Mouse (Mus musculus) hindbrain, postnatal 0 days (tissue): Measurements from ENCODE around the gene Ly6g6f. TPM values are rescaled to one million over a fixed set of nuclear protein-coding genes. Genes with fewer than 3 reads are reported as not detected.

ENCODE experiments used
- ATAC-seq: fragments of 200-750 bp; cut with Nextera tagmentation; 2 replicates; pipeline ENCODE4 v1.8.0; 2017; ENCODE audit warnings: mild to moderate bottlenecking, moderate TSS enrichment, moderate library complexity
- DNase-seq: peaks from one replicate; pipeline ENCODE4 v3.0.0-alpha.2; 2015; ENCODE audit warnings: low spot score
- H3K27ac ChIP-seq: fragments of 300-500 bp; sonication (generic); 2 replicates; pipeline ENCODE4 v1.5.1; 2014; ENCODE audit warnings: mild to moderate bottlenecking
- H3K27me3 ChIP-seq: fragments of 300-500 bp; sonication (generic); 2 replicates; pipeline ENCODE4 v1.6.1; 2014; ENCODE audit warnings: low read length, mixed read lengths; ENCODE audit not compliant: insufficient read depth
- H3K36me3 ChIP-seq: fragments of 300-500 bp; sonication (generic); 2 replicates; pipeline ENCODE4 v1.6.1; 2014; ENCODE audit warnings: low read length, mixed read lengths; ENCODE audit not compliant: insufficient read depth
- H3K4me1 ChIP-seq: fragments of 300-500 bp; sonication (generic); 2 replicates; pipeline ENCODE4 v1.6.1; 2014; ENCODE audit warnings: antibody characterized with exemption, low read length, mixed read lengths; ENCODE audit not compliant: insufficient read depth
- H3K4me2 ChIP-seq: fragments of 300-500 bp; sonication (generic); 2 replicates; pipeline ENCODE4 v1.6.1; 2014; ENCODE audit warnings: low read depth, mild to moderate bottlenecking, low read length, moderate library complexity, mixed read lengths
- H3K4me3 ChIP-seq: fragments of 300-500 bp; sonication (generic); 2 replicates; pipeline ENCODE4 v1.5.1; 2014; ENCODE audit warnings: low read length
- H3K9ac ChIP-seq: fragments of 300-500 bp; sonication (generic); replicated peaks from 2 replicates; pipeline ENCODE4 v1.6.1; 2014; ENCODE audit warnings: mild to moderate bottlenecking, low read length, moderate library complexity, mixed read lengths
- H3K9me3 ChIP-seq: fragments of 300-500 bp; sonication (generic); 2 replicates; pipeline ENCODE4 v1.6.1; 2016; ENCODE audit warnings: low read length, mixed read lengths
- CTCF ChIP-seq: IDR thresholded peaks from 2 replicates; pipeline ENCODE4 v1.5.1; 2016; ENCODE audit warnings: antibody characterized with exemption, control low read depth, low read depth
- WGBS: fragments of 180-500 bp; shearing (Covaris S2); extraction: QIAGEN DNeasy Blood & Tissue Kit; methylation state at CpG from one replicate; pipeline ENCODE4 v1.1.7; 2014; 5-methylcytosine and 5-hydroxymethylcytosine counted together
- polyA plus RNA-seq: library from polyadenylated mRNA; unstranded; fragments of >200 nt; fragmentation: Nextera tagmentation; extraction: Ambion mirVana; gene quantifications from 2 replicates; pipeline ENCODE4 v1.2.1, GENCODE M21; 2015
- total RNA-seq: library from RNA; depleted of rRNA; stranded (reverse); fragments of >200 nt; gene quantifications from 2 replicates; pipeline ENCODE4 v1.2.3, GENCODE M21; 2014; rRNA removed

Gene Ly6g6f
- not detected in 2 replicates for total RNA-seq
- 0.26 TPM in 1 of 2 replicates, not detected in the other for polyA plus RNA-seq

- 74% methylated on average over 7 of the region's 7 CpGs for WGBS
- H3K4me3 ChIP-seq: no peak within 1 kb of the TSS
- H3K27me3 ChIP-seq: no peaks in the 10 kb centered on the region
- no peaks in the 10 kb centered on the region for H3K36me3 ChIP-seq
- no peaks in the 10 kb centered on the region for H3K9me3 ChIP-seq
- no peak within 1 kb of the TSS for H3K27ac ChIP-seq
- peaks cover 5% of the 10 kb centered on the region for H3K4me1 ChIP-seq
- H3K9ac ChIP-seq: no peak within 1 kb of the TSS; the same call in 1 of the 2 replicates
- no peak for TF ChIP-seq CTCF
- H3K4me2 ChIP-seq: no peak within 1 kb of the TSS
- ATAC-seq (no peak), DNase-seq (no peak)
These were observed at the start of gene Ly6g6f for GRCm38 (mm10) chr17:35085208-35085865. TSS of gene Ly6g6f (minus strand) at chr17:35085610.

GRCm38 (mm10) chr17:35134801-35135590 is 49.6 kb upstream of the Ly6g6f start, which contains the start of gene Bag6:
TSS of gene Bag6 (plus strand) at chr17:35135178.
- Histone ChIP-seq H3K27me3 (no peaks in the 10 kb centered on the region), H3K4me3 (peak within 1 kb of the TSS; percentile 71), H3K4me2 (peak within 1 kb of the TSS; percentile 79), H3K36me3 (peaks cover 9% of the 10 kb centered on the region; the same call in 1 of the 2 replicates), H3K4me1 (peaks cover 7% of the 10 kb centered on the region), H3K9ac (peak within 1 kb of the TSS; percentile 65), H3K27ac (peak within 1 kb of the TSS; percentile 96), H3K9me3 (no peaks in the 10 kb centered on the region)
- ATAC-seq: peak; percentile 95
- under 1% methylated on average over 66 of the region's 66 CpGs for WGBS
- peak; percentile 98 for DNase-seq
- TF ChIP-seq CTCF: no peak; the same call in 1 of the 2 replicates

GRCm38 (mm10) chr17:35133517-35133916 is 48.1 kb upstream of the Ly6g6f start:
- DNase-seq (no peak), ATAC-seq (no peak)
- Histone ChIP-seq H3K4me1 (peaks cover 7% of the 10 kb centered on the region), H3K27me3 (no peaks in the 10 kb centered on the region), H3K9me3 (no peaks in the 10 kb centered on the region), H3K27ac (no peak overlapping the region), H3K9ac (no peak overlapping the region), H3K4me3 (no peak overlapping the region), H3K4me2 (no peak overlapping the region), H3K36me3 (no peaks in the 10 kb centered on the region; the same call in 1 of the 2 replicates)
- no peak for TF ChIP-seq CTCF
- WGBS: 93% methylated on average over 7 of the region's 7 CpGs

GRCm38 (mm10) chr17:35132174-35132560 is 46.8 kb upstream of the Ly6g6f start:
- Histone ChIP-seq H3K4me1 (peaks cover 7% of the 10 kb centered on the region), H3K27me3 (no peaks in the 10 kb centered on the region), H3K36me3 (no peaks in the 10 kb centered on the region; the same call in 1 of the 2 replicates), H3K4me2 (no peak overlapping the region), H3K27ac (no peak overlapping the region), H3K9ac (no peak overlapping the region), H3K4me3 (no peak overlapping the region), H3K9me3 (no peaks in the 10 kb centered on the region)
- DNase-seq (no peak), ATAC-seq (no peak)
- no peak for TF ChIP-seq CTCF
- 80% methylated on average over 3 of the region's 3 CpGs for WGBS

- 80% methylated on average over 15 of the region's 15 CpGs for WGBS
- peaks cover 7% of the 10 kb centered on the region for H3K4me1 ChIP-seq
- H3K4me3 ChIP-seq: no peak within 1 kb of the TSS
- no peaks in the 10 kb centered on the region for H3K9me3 ChIP-seq
- H3K27me3 ChIP-seq: no peaks in the 10 kb centered on the region
- no peak for TF ChIP-seq CTCF
- no peak within 1 kb of the TSS for H3K9ac ChIP-seq
- ATAC-seq (no peak), DNase-seq (no peak)
- no peak within 1 kb of the TSS for H3K27ac ChIP-seq
- no peaks in the 10 kb centered on the region; the same call in 1 of the 2 replicates for H3K36me3 ChIP-seq
- H3K4me2 ChIP-seq: no peak within 1 kb of the TSS
These were observed 46.2 kb upstream of the Ly6g6f start, which contains the start of gene Apom for GRCm38 (mm10) chr17:35131500-35132173. TSS of gene Apom (minus strand) at chr17:35132050.

GRCm38 (mm10) chr17:35131038-35131437 is 45.6 kb upstream of the Ly6g6f start:
- Histone ChIP-seq H3K27me3 (no peaks in the 10 kb centered on the region), H3K9me3 (no peaks in the 10 kb centered on the region), H3K36me3 (no peaks in the 10 kb centered on the region; the same call in 1 of the 2 replicates), H3K4me3 (no peak overlapping the region), H3K4me2 (no peak overlapping the region), H3K9ac (no peak overlapping the region), H3K27ac (no peak overlapping the region), H3K4me1 (peaks cover 8% of the 10 kb centered on the region; the same call in 1 of the 2 replicates)
- 91% methylated on average over 8 of the region's 8 CpGs for WGBS
- ATAC-seq: no peak
- no peak for TF ChIP-seq CTCF
- no peak for DNase-seq
